ENCODE assay signal across 11 mouse cellular contexts in genomic region chr2:178246767-178247166, GRCm38 (mm10).
DNase-seq lines count a peak whose midpoint lies in the region; ATAC-seq and TF ChIP-seq lines count a peak whose summit lies in the region.
"Had no signal": no experiment of that assay in that cellular context is flagged by ENCODE, and none has a peak within 500 bp of the region (broad histone marks: within the 10 kb centered on the region; RNA-seq: fewer than 3 reads in every experiment).

No protein-coding gene starts in this region.

- peak; percentile 35; the same call in 1 of the 2 replicates for ATAC-seq in liver, embryonic 12.5 days
- peak; percentile 16; the same call in 1 of the 2 replicates for ATAC-seq in liver, embryonic 14.5 days (ENCODE audit: insufficient read depth)

- no peaks in the 10 kb centered on the region for H3K4me1 ChIP-seq in liver, embryonic 12.5 days
- no peaks in the 10 kb centered on the region for H3K4me1 ChIP-seq in liver, embryonic 14.5 days (replicated peaks; ENCODE audit: control insufficient read depth in 2 of 2, insufficient read depth in 2 of 2, low read length in 1 of 2)
- H3K4me1 ChIP-seq: hindbrain, embryonic 15.5 days had no signal

- 44% methylated on average over 4 of the region's 4 CpGs for WGBS in liver, embryonic 12.5 days (ENCODE audit: insufficient replicate concordance)
- 43% methylated on average over 4 of the region's 4 CpGs for WGBS in liver, embryonic 14.5 days (ENCODE audit: insufficient replicate concordance)

- TF ChIP-seq CTCF in liver, embryonic 14.5 days (IDR thresholded peaks at IDR 0.05; ENCODE audit: low read depth) = 0 out of 2 replicates have a peak, but pooled peaks have one; percentile 32

- no peak overlapping the region for H3K4me3 ChIP-seq in liver, embryonic 12.5 days
- H3K4me3 ChIP-seq in liver, embryonic 14.5 days (ENCODE audit: insufficient read depth in 1 of 2, low read depth in 2 of 2, low read length in 2 of 2) = no peak overlapping the region
- H3K4me3 ChIP-seq: hindbrain, embryonic 15.5 days; megakaryocyte, embryonic 14.5 days had no signal

- H3K9ac ChIP-seq in liver, embryonic 12.5 days = no peak overlapping the region
- H3K9ac ChIP-seq in liver, embryonic 14.5 days (replicated peaks) = no peak overlapping the region
- H3K9ac ChIP-seq: hindbrain, embryonic 15.5 days had no signal

- no peak overlapping the region for H3K4me2 ChIP-seq in liver, embryonic 12.5 days
- no peak overlapping the region for H3K4me2 ChIP-seq in liver, embryonic 14.5 days (ENCODE audit: low read depth)
- H3K4me2 ChIP-seq: hindbrain, embryonic 15.5 days had no signal

- TF ChIP-seq EP300 in liver, embryonic 14.5 days (IDR thresholded peaks at IDR 0.05; ENCODE audit: low read depth) = no peak

- H3K27me3 ChIP-seq in liver, embryonic 12.5 days (replicated peaks) = no peaks in the 10 kb centered on the region
- H3K27me3 ChIP-seq in liver, embryonic 14.5 days (ENCODE audit: control insufficient read depth, insufficient read depth, low read length) = no peaks in the 10 kb centered on the region
- H3K27me3 ChIP-seq: hindbrain, embryonic 15.5 days had no signal

- H3K9me3 ChIP-seq in liver, embryonic 12.5 days (replicated peaks) = no peaks in the 10 kb centered on the region
- H3K9me3 ChIP-seq in liver, embryonic 14.5 days (ENCODE audit: control insufficient read depth, low read length) = no peaks in the 10 kb centered on the region
- H3K9me3 ChIP-seq: hindbrain, embryonic 15.5 days; megakaryocyte, embryonic 14.5 days had no signal

- DNase-seq in embryo, embryonic 10.5 days (ENCODE audit: low spot score) = peak; percentile 18
- no peak for DNase-seq in embryo, embryonic 11 days
- DNase-seq in liver (no peak), ES-CJ7 (ENCODE audit: low read depth, low spot score) (peak; percentile 77)
- DNase-seq in liver, embryonic 14.5 days (ENCODE audit: low read depth in 3 of 3, low spot score in 3 of 3) = no peak
- no peak for DNase-seq in B cell, adult 2 months
- DNase-seq in layer of hippocampus, adult 9-10 months (ENCODE audit: low spot score) = no peak
- DNase-seq: layer of hippocampus, postnatal 36 days had no signal

- H3K27ac ChIP-seq in liver, embryonic 12.5 days = no peak overlapping the region
- H3K27ac ChIP-seq in liver, embryonic 14.5 days = no peak overlapping the region
- H3K27ac ChIP-seq: hindbrain, embryonic 15.5 days had no signal

- no peaks in the 10 kb centered on the region for H3K36me3 ChIP-seq in liver, embryonic 12.5 days
- no peaks in the 10 kb centered on the region for H3K36me3 ChIP-seq in liver, embryonic 14.5 days (replicated peaks; ENCODE audit: control insufficient read depth, insufficient read depth, low read depth)
- H3K36me3 ChIP-seq: hindbrain, embryonic 15.5 days had no signal

Comparison
In these comparisons a context has a peak if more than half of its experiments do, and no peak if none do; other contexts are left out.
1. DNase-seq: peak in embryo, embryonic 10.5 days (single experiment) and ES-CJ7 (single experiment); none in embryo, embryonic 11 days (single experiment), liver (single experiment), liver, embryonic 14.5 days (0 of 3), B cell, adult 2 months (0 of 2) and layer of hippocampus, adult 9-10 months (single experiment).